Mouse (Mus musculus): Measurements from ENCODE around the gene Wdr17.
A peak's percentile ranks its signal among the peaks of the same experiment; 100 is the strongest.
"Not testable (repeated sequence)": the region's sequence is repeated elsewhere in the genome, so short reads cannot be mapped to it uniquely, and the experiment has no call there.

Wdr17 gene

DNA sequence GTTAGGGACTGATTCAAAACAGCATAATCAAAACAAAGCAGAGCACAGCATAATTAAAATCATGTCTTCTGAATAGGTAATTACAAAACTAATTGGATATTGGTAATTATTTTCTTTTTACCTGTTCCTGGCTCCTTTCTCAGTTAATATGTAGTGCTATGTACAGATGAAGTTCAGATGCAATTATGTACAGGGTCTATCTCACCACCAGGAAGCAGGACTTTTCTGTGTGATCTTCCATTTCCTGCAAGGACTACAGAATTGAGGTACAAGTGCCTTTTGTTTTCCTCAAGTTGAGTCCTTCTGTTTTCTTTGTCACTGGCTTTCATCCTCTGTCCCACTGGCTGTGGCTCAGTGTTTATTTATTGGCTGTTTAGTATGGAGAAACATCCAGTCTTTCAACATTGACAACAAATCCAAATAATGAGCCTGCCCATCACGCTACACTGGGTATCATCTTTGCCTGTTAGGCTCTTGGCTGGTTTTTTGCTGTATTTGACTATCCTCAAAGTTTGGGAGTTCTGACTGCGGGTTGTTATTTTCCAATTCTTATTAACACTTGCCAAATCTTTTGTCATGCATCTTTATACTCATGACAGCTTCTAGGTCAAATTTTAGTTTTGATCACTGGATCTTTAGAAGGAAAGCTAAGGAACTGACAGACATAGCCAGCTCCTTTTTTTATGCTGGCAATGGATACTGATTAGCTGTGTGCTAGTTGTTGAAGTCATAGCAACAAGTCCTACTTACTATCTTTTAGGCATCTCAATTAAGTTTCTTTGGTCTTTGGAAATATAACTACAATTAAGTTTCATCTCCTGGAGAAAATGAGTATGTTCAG is 94.9 kb downstream of the Wdr17 start:
- no peak for DNase-seq (ENCODE audit: low spot score in 2 of 2)

DNA sequence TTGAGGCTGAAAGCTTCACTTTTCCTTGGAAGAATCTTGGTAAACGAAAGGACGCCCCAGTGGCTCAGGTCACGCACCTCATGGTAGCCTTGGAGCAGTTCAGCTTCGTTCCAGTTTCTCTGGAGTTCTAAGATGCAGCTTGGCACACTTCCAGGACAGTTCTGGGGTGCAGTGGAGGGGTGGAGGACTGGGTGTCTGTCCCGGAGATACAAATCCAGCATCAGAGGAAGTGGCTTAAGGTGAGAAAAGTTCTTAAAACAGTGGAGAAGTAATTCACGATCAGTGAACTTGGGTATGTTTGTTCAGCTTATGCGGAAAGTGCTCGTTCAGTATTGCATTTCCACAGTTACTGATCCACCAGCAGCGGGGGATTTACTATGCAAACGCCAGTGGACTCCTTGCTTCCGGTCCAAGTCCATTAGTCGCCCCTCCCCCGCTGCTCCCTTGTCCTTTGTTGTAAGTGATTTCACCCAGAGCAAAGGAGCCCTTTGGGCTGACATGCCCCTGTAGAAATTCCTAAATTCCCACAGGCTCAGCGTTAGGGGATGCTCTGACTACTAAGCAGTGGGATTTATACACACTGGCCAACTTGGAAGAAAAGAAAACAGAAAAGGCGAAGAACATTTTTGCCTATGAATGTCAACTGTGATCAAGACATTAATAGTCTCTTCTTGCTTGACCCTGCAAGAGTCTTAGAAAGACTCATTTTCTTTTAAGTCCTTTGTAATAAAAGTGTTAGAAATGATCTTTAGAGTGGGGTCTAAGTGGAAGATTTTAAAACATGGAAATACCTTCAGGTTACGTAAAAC is 106.6 kb downstream of the Wdr17 start:
- DNase-seq (ENCODE audit: low spot score in 2 of 2) = peak; percentile 5 to 19

DNA sequence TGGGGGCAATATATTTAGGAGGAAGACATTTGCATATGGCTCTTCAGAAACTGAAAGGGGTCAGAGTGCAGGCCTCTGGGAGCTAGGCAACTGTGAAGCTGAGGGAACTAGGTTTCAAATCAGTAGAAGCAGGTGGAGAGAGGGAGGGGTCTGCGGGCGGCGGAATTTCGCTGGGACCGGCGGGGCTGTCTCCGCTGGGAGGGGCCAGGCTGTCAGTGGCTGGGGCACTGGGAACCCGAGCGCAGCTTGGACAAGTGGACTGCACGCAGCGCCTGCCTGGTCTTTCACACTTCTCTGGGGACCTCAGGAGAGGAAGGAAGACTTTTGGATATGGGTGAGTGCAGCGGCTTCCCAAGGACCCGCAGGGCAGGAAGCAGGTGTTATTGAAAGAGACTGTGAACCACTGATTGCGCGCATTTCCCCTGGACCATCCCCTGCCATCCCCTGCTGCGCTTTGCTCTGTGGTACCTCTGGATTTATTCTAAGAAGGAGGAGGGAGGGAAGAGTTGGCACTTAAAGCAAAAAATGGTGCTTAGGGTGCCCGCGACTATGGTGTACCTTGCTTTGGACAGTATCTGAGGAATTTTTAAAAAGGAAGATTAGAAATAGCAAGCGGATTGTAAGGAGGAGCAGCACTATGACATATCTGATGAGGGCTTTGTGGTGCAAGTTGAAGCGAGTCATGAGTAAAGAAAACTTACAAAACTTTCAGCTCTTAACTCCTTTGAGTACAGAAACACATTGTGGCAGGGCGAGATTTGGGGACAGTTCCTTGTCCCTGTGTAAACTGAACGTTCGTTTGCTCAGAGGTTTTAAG is 107.5 kb downstream of the Wdr17 start:
- peak; percentile 24 to 39 for DNase-seq (ENCODE audit: low spot score in 2 of 2)

DNA sequence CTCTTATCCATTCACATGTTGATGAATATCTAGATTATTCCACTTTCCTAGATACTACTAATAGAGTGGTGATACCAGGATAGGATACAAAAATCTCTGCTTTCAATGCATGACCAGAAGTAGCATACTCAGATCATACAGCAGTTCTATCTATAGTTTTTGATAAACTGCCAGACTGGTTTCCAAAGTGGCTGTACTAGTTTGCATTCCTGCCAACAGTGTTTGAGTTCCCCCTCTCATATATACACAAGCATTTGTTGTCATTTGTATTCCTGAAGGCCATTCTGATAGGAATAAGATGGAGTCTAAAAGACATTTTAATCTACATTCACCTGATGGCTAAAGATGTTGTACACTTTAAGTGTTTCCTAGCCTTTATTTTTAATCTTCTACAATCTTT is 110.0 kb downstream of the Wdr17 start:
- DNase-seq (ENCODE audit: low spot score in 2 of 2) = no peak

DNA sequence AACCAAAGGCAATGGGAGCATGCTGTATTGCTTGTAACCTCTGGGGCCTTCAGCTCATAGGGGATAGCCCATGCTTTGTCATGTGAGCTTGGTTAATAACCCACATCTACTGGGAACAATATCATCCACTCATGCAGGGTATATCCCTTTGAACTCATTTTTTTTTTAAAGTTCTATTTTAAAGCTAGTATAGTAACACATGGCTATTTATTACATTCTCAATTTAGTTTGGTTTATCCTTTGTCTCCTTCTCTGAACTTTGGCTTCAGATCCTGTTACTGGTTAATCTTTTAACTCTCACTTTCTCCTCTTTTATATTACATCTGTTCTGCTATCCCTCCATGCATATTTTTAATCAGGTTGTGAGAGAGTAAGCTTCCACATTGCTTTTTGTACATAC is 110.7 kb downstream of the Wdr17 start:
- DNase-seq (ENCODE audit: low spot score in 2 of 2) = no peak

DNA sequence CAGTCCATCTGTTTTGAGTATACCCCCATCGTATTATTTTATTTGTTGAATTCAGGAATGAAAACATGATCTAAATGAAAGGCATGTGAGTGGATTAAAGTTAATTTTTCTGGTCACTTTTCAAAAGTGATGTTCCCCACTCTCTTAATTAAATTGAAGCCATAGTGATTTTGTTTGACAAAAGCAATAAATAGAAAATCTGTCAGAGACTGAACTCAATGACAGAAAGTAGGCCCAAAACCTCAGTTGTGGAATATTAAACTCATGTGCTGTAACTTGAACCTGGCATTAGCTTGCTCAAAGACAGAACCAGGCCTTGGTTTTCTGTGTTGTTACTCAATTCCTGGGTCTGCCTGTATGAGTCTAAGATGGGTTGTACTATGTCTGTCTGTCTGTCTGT is 129.3 kb downstream of the Wdr17 start:
- no peak for DNase-seq (ENCODE audit: low spot score in 2 of 2)

DNA sequence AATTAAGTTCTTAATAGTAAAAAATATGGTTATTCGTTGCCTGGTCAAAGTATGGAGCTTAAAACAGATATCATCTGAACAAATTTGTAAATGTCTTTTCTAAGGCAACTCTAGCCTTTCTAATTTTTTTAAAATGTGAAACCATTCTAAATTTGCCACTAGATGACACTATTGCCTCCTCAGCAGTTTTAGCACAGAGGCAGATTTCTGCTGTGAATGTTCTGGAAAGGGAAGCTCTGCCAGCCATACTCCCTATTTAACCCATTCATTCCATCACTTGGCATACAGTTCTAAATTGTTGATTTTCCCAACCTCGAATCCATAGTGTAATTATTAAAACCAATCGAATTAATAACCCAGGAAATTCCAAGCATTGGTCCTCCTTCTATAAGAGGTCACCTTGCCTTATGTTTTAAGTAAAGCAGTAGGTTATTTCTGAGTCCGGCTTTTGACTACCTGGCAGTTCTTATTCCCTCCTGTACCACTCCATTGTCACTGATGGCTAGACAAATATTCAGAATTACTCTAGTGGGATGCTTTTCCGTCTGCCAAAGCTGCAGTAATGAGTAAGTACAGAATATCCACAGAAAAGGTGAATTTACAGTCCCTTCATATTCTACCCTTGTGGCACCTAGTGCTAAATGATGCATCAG is 150.2 kb downstream of the Wdr17 start:
- DNase-seq (ENCODE audit: low spot score in 2 of 2) = no peak

DNA sequence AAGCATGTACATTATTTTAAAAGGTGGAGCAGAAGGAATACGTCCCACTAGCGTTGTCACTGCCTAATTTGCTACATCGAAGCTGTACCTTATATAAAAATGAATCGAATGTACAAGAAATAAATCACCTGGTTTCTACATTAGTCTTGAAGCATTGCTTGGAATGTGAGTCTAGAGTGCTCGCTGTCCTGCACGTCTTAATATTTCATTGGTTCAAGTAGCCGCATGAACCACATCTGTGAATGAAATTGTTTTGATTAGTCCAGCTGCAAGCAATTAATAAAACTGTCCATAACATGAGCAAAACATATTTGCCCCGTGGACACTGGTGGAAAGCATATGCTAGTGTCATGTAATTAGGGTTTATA is 162.3 kb downstream of the Wdr17 start:
- no peak for DNase-seq (ENCODE audit: low spot score in 2 of 2)

DNA sequence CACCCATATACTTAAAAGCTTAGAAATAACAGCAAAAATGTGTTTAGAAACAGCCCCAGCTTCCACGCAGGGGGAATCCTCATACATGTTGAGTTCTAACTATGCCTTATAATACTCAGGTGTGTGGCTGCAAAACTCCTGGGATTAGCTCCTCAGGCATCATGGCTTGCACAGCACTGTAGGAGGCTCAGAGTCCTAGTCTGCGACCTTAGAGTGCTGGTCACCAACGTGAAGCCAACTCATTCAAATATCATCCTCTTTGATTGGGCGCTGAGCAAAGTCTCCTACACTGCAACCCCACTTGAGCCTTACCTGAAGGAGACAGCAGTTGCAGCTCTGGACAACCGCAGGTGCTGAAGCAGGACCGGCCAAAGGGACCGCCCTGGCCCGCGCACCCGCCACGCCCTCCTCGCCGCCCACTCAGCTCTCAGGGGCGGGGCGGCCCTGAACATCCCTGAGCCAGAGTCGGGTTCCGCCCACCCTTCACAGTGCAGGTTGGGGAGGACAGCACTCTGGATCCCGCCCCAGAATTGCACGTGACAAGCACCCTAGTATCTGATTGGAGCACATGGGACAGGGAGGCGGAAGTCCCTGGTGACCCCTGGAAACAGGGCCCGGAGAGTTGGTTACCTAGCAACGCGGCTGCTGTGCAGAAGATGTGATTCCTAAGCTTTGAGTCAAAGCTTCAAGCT is 162.9 kb downstream of the Wdr17 start:
- peak; percentile 82 to 83 for DNase-seq (ENCODE audit: low spot score in 2 of 2)

DNA sequence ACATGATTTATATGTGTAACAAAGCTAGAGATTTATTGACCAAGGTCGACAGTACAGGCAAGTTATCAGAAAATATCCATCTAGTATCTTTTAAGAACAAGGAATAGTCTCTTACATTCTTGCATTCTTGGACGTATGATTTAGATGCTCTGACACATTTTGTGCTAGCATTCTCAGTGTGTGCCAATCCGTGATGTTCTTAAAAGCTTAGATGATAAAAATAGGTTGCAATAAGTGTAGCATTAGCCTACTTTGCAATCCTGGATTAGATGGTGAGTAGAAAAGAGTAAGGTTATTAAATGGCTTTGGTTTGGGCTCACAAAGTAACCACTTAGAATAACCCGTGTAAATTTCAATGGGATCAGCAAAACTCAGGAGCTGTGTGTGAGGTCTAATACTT is 168.5 kb downstream of the Wdr17 start:
- no peak for DNase-seq (ENCODE audit: low spot score in 2 of 2)

DNA sequence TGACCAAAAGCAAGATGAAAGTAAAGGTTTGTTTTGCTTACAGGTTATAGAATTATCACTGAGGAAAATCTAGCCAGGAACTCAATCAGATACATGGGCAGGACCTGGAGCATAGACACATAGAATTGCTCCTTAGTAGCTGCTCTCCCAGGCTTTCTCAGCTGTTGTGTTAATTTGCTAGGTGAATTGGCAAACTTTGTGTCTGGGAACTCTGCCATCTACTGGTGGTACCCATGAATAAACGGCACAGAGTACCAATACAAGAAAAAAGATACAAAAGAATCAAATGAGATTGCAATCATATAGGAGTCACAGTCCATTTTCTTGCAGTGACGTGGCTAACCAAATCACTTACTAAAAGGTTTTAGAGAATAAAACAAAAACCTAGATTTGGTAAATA is 181.2 kb downstream of the Wdr17 start:
- no peak for DNase-seq (ENCODE audit: low spot score in 2 of 2)

DNA sequence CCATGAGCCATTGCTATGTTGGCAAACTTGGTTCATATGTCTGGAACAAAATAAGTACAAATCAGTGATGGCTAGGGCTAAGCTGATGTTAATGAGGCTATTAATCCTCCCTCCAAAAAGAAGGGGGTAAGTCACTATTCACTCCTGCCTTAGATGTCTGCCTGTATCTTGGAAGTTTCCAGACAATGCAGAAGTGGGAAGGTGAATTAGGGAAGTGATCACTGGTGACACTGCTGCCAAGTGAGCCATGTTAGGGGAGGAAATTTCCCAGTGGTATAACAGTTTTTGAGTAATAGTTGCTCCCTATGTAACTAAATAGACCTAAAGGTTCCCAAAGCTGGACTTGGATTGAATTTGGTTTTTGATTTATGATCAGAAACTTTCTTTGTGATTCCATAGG is 215.2 kb downstream of the Wdr17 start:
- DNase-seq (ENCODE audit: low spot score in 2 of 2) = no peak

DNA sequence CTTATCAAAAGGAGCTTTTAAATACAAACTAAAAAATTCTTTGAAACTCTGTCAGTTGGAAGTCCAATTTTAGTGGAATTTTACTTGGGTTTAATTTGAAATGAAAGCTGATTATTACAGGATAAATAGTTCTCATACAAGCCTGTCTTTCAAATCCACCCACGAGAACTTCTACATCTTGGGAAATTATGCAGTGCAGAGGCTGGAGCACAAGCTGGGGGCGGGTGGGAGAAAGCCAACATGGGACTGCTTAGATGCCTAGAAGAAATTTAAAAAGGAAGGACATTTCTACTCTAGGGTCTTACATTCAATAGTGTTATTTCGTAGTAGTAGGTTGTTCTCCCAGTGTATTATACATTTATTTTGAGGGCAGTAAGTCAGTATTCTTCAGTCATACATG is 219.2 kb downstream of the Wdr17 start:
- DNase-seq (ENCODE audit: low spot score in 2 of 2) = no peak

DNA sequence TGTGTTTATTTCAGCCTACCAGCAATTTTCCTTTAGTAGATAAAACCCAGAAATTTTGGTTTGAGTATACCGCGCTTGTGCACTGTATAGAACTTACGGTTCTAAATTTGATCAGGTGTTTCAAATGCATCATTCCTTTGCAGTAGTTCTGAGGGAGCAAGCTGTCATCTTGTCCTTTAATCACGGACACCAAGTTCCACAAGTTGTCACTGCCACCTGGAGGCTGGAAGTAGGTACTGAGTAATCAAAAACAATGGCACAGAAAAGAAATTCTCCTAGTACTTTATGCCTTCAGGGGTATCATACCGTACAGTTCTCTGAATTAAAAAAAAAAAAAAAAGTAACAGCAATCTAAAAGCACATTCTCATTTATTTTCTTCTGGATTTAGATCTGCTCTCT is 226.3 kb downstream of the Wdr17 start:
- DNase-seq (ENCODE audit: low spot score in 2 of 2) = peak; percentile 1 to 33

DNA sequence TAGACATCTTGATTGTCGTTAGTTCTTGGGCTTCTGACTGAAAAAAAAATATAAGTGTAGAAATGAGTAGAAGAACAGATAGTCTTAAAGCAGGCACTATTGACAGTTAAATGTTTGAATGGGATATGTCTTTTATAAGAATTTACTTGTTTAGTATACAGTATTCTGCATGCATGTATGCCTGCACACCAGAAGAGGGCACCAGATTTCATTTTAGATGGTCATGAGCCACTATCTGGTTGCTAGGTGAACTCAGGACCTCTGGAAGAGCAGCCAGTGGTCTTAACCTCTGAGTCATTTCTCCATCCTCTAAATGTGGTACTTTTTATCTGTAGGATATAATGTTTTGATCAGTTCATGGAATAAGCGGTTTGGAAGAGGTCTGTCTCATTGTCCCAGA is 227.3 kb downstream of the Wdr17 start:
- no peak for DNase-seq (ENCODE audit: low spot score in 2 of 2)

DNA sequence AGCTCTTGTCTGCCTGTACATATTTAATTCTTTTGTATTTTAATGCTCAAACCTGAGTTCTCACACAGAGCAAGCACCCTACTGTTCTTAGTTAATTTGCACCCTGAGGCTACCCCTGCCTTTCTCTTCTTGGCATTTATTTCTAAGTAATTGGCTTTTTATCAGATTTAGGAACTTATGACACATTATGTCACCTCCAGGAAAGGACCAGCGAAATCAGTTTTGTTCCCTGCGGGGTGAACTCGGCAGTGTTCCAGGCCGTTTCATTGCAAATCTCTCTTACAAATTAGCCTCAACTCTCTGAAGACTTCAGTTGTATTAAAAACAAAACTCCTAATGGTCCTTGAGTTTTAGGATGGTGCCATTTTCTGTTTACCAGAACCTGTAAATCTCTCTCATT is 248.3 kb downstream of the Wdr17 start:
- no peak for DNase-seq (ENCODE audit: low spot score in 2 of 2)

DNA sequence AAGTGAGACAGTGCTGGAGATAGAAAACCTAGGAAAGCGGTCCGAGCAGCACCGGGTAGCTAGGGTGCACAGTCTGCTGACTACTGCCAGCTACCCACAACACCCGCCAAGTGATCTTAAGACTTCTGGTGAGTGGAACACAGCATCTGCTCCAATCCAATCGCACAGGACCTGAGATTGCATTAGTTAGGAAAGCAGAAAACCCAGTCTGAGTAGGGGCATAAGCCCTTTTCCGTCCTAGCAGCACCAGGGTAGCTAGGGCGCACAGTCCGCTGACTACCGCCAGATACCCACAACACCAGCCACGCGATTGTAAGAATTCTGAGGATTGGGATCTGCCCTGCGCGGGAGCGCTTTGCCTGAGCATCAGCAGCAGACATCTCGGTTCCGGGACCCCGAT is 270.3 kb downstream of the Wdr17 start:
- not testable (repeated sequence) for DNase-seq (ENCODE audit: low spot score in 2 of 2)

DNA sequence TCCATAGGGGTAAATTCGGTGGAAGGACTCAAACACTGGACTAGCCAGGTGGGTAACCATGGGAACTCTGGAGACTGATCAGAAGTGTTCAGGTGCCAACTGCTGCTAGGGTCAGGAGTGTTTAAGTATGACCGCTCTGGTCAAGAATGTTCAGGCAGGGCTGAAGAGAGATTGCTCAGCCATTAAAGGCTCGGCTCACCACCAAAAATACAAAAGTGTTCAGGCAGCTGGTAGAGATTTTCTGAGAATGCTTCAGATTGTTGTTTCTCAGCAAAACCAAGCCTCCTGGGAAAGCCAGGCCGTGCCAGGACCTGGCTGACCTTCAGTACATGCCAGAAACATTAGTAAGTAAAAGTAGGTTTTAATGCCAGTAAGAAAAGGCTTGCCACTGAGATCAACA is 276.7 kb downstream of the Wdr17 start:
- peak; percentile 44 to 47 for DNase-seq (ENCODE audit: low spot score in 2 of 2)

DNA sequence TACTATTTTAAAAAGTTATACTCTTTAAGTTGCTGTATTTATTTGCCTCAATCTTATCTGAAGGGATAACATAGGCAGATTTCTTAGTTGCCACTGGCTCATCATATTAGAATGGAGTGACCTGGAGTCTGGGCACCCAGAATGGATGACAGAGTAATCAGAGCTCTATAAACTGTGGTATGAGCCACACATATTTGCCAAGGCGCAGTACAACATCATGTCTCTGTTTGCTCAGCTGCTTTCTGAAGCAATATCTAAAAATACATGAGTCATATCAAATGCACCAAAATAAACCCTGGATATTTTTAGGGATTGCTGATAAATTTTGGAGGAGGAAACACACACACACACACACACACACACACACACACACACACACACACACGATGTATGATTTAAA is 277.6 kb downstream of the Wdr17 start:
- peak; percentile 62 to 67 for DNase-seq (ENCODE audit: low spot score in 2 of 2)

DNA sequence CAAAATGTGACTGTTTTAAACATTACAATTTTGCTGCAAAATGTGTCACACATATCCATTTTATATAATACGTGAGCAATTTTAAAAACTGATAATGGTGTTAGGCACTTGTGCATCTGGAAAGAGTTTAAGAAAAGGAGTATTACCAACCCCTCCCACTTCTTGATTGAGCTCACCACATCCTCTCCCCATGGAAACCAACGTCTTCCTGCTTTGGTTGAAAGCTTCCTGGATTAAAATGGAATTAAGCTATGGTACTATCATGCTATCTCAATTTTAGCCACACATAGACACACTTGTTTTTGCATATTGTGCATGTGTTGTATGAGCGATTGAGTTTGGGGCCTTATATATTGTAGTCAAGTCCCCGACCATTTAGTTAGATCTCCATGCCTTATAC is 283.5 kb downstream of the Wdr17 start:
- DNase-seq (ENCODE audit: low spot score in 2 of 2) = no peak

DNA sequence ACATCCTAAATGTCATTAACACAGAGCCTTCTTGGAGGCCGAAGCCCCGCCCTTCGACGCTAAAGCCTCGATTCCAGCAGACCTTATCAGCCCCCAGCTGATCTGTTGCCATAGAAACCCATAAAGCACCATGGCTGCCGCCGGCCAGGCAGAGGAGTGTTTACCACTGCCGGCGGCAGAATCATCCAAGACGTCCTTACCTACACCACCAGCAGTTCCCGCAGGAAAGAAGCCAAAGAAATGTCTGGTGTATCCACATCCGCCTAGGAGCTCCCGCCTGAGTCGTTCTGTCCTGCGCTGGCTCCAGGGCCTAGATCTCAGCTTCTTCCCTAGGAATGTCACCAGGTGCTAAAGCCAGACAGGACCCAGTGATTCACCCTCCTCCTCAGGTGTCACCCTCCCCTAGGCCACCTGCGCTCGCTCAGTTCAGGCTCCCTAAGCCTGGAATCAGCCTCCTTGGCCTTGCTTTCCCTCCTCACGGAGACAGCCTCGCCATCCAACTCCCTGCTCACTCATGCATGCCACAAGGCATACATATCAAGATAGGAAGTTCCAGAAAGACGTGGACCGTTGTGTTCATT is 286.2 kb downstream of the Wdr17 start, which contains the start of gene Spata4:
Gene Spata4, plus strand, starts transcription at position 111 of the 581 bp plus-strand sequence.
- no peak for DNase-seq (ENCODE audit: low spot score in 2 of 2)

Measured in heart, adult 9 months (tissue).